Mouse (Mus musculus) liver, embryonic 14.5 days (tissue): ENCODE measurements around the gene Tmc4.

Experiments used
- CTCF ChIP-seq: IDR thresholded peaks from 2 replicates; pipeline ENCODE4 v1.5.1; 2016; ENCODE audit warnings: antibody characterized with exemption, low read depth, control low read depth
- EP300 ChIP-seq: IDR thresholded peaks from 2 replicates; pipeline ENCODE4 v1.6.1; 2016; ENCODE audit warnings: antibody characterized with exemption, low read depth

DNA sequence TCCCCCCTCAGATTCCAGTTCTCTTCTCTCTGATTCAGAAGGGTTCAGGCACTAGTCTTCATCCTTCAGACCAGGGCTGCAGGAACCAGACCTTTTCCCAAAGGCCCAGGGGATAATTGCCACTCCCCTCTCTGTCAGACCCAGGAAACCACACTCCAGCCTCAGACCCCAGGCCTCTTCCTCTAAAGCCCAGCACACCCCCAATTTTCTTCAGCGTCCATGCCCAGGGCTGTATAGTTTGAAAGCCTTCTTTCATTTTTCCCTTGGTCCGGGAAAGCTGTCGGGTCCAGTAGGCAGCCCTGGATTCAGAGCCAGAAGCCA, 2.2 kb downstream of the Tmc4 start:
- TF ChIP-seq EP300 (no peak), CTCF (no peak)
